Mouse (Mus musculus) frontal cortex, adult 2 months (tissue): Measurements from ENCODE around the gene Clcn6. TPM values are rescaled to one million over a fixed set of nuclear protein-coding genes. Genes with fewer than 3 reads are reported as not detected.

ENCODE experiments used
- DNase-seq, 2 experiments: peaks; one replicate each; pipeline ENCODE4 v3.0.0; 2022; ENCODE audit warnings: low spot score in 1 of 2; ENCODE audit errors: extremely low spot score in 1 of 2
- polyA plus RNA-seq: library from polyadenylated mRNA; depleted of rRNA; stranded (reverse); fragments of >200 nt; gene quantifications from 2 replicates; pipeline ENCODE4 v1.2.3, GENCODE M21; 2012

Clcn6 gene
- polyA plus RNA-seq, 1 experiment = 46.9 TPM

DNA sequence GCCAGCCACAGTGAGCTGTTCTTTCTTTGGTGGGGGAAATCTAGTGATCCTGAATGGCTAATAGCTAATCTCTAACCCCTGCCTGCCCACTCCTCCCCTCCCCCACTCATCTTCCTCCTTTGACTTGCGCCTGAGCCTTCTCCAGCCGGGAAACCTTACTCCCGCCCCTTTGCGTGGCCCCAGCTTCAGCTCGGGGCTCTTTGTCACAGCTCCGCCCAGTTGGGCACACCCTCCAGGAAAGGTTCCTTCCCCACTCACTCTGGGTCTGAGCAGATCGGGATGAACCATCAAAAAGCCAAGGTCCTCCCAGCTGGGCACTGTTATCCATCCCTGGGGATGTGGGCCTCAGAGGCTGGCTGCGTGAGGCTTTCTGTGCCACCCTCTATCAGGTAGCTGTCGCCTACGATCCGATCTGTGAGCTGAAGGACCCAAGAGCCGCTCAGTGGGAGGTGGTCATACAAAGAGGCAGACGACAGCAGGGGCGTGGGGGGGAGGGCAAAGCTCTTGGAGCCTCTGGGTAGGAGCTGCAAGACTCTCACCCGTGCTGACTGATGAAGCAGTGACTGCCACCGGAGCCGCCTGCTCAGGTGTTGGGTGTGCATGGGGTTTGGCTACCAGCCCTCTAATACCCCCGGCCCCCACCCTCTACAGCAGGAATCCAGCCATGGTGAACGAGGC lies 2.5 kb upstream of the Clcn6 start:
- DNase-seq = peak in 1 of 2 experiments; percentile 56

DNA sequence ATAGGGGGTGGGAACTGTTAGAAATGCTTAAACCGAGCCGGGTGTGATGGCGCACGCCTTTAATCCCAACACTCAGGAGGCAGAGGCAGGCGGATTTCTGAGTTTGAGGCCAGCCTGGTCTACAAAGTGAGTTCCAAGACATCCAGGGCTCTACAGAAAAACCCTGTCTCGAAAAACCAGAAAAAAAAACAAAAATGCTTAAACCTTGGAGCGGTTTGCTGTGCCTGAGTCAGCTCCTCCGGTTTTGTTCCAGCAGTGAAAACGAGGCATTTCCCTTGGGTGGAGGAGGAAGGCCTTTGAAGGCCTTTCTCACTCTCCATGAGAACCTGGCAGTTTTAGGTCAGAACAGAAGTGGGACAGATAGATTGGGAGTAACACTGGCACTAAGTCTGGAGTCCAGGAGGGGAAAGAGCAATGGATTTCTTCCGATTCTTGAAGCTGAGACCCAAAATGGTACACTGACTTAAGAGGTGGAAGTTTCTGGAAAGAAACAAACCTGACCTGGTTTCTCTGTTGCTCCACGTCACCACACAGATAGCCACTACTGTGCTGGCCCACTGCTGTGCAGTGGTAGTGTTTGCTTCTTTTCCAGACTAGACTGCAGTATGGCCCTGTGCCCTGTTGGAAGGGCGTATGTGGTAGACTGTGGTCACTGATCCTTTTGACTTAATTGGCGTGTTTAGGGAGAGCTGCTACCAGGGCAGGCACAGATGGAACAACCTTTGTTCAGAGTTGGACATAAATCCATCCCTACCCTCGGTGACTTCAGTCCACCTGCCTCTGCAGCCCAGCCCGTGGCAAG lies 1.6 kb upstream of the Clcn6 start:
- DNase-seq = no peak

DNA sequence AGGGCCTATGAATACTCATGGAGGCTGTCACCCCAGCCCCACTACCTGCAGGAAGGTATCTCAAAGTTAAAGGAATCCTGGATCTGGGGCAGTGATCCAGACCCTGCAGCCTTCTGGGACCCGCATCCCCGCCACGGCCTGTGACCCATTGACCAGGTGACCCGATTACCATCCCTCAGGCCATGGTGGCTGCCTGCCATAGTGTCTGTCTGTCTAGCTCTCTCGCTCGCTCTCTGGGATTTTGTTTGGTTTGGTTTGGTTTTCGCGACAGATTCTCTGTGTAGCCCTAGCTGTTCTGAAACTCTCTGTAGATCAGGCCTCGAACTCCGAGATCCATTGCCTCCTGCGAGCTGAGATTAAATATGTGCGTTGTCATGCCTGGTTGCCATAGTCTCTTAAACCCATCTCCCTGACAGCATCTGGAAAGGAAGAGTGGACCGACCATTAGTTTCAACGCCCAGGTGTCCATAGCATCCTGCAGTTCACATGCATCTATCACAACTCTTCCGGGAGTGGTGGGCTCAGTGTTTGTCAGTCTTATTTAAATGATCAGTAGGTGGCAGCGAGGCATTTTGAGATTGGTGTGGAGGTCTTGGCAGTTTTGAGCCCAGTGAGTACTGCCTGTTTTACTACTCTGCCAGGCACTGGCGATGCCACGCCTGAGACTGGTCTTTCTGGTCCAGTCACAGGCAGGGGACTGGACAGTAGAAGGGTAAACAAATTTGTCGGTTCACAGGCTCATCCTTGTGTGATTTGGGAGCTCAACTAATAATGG lies 820 bp upstream of the Clcn6 start:
- DNase-seq = no peak

DNA sequence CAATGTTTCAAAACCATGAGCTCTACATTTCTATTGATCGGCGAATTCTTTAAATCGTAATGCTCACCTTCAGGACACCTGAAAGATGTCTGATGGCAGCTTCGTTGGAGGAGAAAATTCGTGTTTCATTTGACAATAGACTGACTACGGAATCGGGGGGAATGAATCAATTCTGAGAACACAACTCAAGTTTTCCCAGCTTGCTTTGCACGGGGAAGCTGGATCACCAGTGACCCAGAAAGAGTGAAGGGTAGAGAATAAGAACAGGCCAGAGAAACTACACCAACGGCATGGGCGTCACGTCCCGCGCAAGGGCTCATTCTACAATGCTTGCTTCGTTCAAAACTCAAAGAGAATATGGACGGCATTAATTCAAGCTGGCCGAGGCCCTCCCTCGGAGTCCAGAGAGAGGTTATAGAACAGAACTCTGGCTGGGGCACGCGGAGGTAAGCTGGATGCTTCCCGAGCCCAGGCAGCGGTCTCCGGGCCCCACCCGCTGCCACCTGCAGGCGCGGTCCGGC lies 482 bp downstream of the Clcn6 start:
- peak in 1 of 2 experiments; percentile 66 for DNase-seq

DNA sequence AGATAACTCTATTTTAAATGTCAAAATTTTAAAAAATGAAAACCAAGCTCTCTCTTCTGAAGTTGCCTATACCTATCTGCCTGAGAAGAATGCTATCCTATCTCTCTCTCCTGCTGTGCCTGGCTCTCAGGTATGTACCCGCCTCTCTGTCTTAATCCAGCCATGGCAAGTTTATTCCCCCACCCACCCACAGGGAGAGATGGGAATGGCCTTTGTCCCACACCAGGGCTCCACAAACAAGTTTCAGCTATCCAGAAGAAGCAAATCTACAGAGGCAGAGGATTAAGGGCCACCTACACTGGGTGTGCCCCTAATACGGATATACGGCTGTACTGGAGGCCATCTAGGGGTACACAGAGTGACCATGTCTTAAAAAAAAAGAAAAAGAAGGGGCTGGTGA lies 3.2 kb downstream of the Clcn6 start:
- DNase-seq = no peak

DNA sequence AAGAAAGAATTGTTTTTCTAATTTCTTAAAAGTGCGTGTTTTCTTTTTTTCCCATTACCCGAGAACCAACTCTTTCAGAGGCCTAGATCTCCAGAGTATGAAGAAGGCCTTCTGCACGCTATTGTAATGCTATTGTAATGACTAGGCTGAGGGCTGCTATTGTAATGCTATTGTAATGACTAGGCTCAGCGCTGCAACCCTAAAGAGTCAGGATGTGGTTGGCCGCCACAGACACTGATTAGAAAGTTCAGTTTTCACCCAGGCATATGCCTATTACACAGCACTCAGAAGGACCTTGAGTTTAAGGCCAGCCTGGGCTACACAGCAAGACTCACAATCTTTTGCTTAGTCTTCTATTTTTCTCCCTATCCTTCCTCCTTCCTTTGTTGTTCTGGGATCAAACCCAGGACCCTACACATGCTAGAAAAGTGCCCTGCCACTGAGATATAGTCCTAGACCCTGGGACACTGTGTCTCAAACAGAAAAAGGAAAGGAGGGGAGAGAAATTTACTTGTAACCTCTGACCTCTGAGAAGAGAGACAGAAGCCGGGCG lies 4.7 kb downstream of the Clcn6 start:
- DNase-seq = no peak

DNA sequence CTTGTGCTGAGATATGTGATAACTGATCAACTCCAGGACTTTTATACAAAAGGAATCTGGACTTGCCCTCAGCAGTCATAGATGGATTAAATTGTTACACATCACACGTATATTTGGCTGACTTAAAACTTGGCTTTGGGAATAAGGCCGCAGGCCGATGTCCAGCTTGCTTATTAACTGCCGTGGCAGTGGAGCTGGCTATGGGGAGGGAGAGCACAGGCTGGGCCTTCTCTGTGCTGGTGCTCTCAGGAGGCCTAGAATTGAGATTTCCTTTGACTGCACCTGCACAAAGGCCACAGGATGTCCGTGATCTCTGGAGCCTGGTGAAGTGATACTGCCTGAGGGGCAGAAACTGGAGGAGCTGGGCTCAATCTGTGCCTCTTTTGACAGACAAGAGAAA lies 8.1 kb downstream of the Clcn6 start:
- DNase-seq = no peak

DNA sequence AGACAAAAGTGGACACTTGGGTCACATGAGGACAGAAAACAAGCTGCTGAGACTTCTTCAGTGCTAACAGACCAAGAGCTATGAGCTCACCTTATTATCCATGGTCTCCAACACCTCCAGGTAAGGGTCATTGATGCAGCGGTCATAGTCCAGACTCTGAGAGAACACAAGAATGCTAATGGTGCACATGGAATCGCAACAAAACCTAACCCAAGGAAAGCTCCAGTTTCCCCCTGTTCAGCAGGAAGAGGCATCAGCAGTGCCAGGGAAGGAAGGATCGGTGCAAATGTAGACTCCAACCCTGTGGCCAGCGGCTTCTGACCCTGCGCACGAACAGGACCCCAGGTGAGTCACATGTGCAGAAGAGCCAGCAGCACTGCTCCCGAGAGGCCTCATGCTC lies 9.3 kb downstream of the Clcn6 start:
- no peak for DNase-seq

DNA sequence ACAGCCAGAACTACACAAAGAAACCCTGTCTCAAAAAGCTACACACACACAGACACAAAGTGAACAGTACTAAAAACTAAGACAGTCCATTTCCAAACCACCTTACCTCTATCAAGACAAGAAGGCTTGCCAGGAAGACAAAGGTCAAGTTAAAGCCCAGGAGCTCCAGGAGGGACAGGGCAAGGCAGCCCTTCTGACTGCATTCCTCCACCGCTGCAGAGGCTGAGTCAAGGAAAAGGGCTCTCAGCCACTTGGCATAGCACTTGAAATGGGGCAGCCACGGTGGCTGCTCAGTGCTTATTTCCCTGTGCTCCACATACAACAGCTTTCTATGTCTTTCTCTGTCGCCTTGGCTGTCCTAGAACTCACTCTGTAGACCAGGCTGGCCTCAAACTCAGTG lies 14.6 kb downstream of the Clcn6 start:
- DNase-seq = no peak

DNA sequence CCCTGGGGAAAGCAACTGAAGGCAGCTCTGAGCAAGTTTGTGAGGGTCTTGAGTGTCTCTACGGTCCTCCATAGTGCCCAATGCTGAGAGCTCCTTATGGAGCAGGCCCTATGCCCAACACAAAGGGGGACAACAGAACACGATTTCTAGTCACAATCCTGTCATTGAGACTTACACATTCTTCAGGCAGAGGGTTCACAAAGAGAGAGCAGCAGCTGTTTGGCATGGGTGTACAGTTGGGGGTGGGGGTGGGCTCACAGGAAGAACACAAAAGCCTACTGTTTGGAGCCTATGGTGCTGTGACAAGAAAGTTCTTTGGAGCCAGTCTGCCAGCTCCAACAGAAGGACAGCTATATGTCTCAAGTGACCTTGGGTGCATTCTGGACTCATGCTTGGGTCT lies 20.2 kb downstream of the Clcn6 start:
- no peak for DNase-seq

DNA sequence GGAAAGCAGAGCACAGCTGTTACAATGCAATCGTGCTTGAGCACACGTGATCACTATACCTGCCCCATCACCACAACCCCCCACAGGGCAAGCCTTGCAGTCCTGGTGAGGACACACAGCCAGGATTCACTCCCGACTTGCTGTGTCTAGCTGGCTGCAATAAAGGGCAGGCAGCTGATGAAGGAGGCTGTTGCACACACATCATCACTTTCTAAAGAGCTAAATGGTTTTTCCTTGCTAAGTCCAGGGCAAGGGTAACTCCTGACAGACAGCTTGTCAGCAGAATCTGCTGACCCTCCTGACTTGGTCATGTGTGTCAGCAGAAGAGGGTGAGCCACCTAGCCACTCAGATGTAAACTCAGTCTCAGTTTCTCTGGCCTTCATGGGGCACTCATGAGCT lies 21.6 kb downstream of the Clcn6 start:
- DNase-seq = no peak

DNA sequence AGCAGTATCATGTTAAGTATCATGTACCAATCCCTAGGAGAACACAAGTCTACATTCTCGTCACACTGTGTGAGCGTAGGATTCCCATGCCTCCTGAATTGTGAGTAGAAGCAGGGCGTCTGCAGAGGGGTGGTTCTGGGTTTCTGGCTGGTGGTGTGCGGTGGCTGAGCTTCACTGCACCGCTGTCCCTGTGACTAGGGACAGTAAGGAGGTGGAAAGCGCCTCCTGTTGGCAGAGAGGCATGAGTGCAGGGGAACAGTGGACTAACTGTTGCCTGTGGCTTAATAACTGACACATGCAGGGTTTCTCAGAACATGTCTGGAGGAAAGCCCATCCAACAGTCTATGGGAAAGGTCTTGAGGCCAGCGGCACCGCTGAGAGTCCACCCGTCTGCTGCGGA lies 23.2 kb downstream of the Clcn6 start:
- DNase-seq = no peak

DNA sequence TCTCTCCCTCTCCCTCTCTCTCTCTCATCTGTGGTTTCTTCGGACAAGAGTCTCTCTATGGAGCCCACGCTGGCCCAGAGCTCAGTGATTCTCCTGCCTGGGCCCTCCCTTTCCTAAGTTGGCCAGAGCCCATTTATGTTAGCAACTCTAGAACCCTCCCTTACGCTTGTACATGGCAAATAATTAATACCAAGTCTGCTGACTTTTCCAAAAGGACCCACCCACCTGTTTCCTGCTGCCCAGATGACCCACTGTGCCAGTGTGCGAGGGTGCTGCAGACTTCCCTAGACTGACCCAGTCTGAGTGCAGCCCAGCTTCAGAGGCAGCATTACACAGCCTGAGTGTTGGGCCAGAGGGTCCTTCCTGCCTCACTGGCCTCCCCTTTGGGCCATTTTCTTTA lies 26.4 kb downstream of the Clcn6 start:
- no peak for DNase-seq

DNA sequence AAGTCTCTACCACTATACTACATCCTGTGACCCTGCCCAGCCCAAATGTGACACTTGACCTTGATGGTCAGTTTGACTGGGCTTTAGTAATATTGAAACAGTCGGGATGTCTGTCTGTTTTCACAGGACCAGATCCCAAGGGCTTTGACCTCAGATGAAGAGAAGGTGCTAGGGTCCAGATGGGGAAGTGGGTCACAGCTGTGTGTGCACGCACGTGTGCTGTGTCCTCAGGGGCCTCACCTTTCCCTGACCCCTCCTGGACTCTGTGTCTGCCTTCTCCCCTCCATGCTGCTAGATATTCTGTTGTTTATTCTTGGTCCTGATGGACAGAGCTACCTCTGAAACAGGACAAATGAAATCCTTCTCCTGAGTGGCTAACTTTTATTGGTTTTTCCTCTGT lies 27.3 kb downstream of the Clcn6 start:
- no peak for DNase-seq

DNA sequence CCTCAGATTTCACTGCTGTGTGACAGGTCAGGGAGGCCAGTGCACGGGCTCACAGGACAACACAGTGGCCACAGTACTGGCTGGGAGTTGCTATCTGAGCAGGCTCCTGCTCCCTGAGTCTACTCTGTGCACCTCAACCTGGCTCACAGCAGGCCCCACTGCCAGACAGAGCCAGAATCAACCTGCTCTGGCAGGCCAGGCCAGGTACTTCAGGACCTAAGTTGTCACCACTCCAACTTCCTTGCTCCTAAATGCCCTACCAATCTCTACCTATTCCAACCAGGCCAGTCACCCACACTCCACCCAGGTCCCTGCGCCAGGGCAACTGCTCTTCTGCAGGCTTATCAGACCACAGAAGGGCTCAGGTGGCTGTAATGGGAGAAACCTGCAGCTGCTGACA lies 29.0 kb downstream of the Clcn6 start:
- no peak for DNase-seq

DNA sequence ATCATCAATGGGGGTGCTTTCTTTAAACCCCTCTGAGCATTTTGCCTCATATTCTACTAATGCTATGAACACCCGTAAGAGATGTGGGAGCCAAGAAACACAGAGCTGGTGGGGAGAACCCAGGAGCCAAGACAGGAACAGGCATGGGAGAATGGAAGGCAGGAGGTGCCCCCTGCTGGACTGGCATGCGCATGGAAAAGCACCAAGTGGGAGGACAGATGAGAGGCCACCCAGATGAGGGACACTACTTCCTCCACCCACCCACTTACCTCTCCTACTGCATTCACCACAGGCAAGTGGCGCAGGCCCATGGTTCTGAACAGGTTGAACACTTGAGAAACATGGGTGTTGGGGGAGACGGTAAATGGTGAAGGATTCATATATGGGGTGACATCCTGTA lies 30.2 kb downstream of the Clcn6 start:
- peak; percentile 46 to 82 for DNase-seq

DNA sequence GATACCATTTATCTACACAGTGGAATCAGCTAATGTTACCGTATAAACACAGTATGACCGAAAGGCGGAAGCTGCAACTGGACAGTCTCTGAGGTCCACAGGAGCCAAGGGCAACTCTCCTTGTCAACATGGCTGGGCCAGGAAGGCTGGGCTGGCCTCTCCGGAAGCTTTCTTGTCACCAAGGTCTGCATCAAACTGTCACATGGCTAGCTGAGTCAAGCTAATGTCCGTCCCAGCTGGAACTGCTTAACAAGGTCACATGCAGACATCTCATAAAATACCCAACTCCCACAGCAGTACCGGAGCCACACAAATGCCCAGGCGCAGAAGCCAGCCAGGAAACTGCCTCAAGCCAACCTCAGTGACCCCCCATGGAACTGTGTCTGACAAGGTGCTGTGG lies 34.3 kb downstream of the Clcn6 start:
- no peak for DNase-seq

DNA sequence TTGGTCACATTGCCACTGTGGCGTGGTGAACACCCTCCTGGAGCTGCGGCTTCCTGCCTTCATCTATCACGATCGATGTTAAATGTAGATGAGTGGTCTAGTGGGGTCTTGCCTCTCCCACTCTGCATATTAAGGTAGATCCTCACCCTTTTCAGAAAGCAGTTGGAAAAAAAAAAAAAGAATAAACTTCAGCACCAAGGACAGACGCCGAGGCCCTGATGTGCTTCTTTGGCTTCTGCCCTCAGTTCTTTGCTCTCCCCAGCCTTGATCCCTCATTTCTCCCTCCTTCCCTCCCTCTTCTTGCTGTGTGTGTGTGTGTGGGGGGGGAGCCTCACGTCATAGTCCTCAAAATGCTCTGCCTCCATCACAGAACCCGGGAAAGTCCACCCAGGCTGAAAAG lies 36.8 kb downstream of the Clcn6 start:
- DNase-seq = no peak

DNA sequence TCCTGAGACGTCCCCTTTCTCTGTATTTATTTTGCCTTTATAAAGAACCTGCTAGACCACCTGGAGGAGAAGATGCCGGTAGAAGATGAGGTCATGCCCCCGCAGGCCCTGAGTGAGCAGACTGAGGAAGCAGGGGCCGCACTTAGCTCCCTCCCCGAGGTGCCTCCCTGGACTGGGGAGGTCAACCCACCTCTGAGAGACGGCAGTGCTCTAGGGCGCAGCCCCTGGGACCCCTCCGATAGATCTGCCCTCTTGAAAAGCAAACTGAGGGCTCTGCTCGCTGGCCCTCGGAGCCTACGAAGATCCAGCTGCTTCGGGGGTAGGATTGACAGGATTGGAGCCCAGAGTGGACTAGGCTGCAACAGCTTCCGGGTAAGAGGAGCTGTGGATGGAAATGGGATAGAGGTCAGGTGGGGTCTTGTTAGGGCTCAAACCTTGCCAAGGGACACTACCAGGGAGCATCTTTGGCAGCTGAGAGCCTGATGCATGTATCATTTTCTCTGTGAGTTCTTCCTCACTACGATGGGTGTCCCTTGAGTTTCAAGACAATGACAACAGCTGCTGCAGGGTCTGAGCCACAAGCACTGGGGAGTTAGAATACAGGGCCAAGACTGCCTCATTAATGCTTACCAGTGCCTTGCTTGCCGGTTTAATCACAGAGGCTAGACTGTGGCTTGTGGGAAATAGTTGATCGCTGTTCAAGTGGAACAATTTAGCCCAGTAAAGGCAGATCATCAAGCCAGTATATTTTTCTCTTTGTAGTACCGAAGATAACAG lies 37.4 kb downstream of the Clcn6 start:
- DNase-seq = no peak

DNA sequence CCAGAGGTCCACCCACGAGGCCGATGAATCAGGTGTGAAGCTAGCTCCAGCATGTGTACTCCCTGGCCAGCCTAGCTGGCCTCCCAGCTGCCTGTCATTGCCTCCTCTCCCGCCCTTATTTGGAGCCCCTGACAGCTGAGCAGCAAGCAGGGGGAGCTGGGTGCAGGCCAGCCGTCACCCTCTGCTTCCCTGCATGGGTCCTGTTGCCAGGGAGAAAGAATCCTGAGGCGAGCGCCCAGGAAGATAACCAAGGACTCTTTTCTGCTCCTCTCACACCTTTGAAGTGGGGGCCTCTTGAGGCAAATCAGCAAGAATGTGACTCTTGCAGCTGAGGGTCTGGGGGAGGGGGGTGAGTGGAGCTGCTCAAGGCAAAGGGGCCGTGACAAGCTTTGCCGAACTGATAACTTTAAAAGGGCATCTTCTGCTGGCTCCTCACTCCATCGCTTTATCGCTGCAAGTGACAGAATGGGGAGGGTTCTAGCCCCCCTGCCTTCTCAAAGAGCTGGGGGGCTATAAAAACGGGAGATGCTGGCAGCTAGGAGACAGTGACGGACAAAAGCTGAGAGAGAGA lies 38.3 kb downstream of the Clcn6 start, which contains the start of gene Nppa:
Gene Nppa (plus strand): TSS at position 521 of the 571 bp plus-strand sequence.
- no peak for DNase-seq
